Comparison of ENCODE assay signal across 22 mouse cellular contexts in the genomic region with DNA sequence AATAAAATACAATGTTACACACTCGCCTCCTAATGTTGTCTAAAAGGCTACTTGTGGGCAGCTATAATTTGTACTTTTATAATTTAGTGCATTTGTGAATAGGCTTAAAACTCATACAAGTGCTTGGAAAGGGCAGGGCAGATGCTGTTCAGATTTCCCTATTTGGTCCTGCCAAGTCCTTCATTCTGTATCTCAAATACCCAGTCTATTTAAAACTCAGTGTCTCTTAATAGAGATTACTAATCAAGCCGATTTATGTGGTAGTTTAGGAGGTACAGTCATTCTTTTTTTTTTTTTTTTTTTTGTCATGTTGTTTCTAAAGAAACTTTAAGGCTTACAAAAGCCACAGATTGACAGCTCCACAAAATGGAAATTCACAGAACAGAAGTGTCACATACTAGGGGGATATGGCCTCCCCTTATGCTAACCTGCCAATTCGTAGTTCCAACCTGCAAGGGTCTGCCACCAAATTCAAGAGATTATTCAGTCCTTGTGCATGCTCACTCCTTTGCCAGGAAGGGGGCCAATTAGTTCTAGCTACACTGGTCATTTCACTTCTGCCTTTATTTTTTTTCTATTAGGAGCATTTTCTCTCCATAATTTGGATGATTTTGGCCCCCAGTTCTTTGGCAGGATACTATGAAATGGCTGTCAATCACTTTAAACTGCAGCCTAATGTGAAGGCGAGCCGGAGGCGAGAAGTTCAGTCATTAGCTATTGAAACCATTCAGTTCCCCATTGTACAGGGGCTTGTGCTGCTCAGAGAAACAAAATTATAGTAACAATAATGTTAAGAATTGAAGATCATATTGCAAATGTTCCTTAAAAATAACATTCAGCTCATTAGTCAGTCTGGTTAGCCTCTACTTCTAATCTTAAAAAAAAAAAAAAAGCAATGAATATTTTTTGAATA.
DNase-seq lines count a peak whose midpoint lies in the region; ATAC-seq and TF ChIP-seq lines count a peak whose summit lies in the region.
"Had no signal": no experiment of that assay in that cellular context is flagged by ENCODE, and none has a peak within 500 bp of the region (broad histone marks: within the 10 kb centered on the region; RNA-seq: fewer than 3 reads in every experiment).

No protein-coding gene starts in this region.

- no peak overlapping the region for H3K4me3 ChIP-seq in midbrain, embryonic 12.5 days
- no peak overlapping the region for H3K4me3 ChIP-seq in midbrain, postnatal 0 days (ENCODE audit: low read depth, low read length)
- no peak overlapping the region for H3K4me3 ChIP-seq in forebrain, embryonic 10.5 days
- H3K4me3 ChIP-seq in forebrain, embryonic 14.5 days (ENCODE audit: low read depth, low read length) = no peak overlapping the region
- H3K4me3 ChIP-seq in midbrain, embryonic 15.5 days = no peak overlapping the region
- H3K4me3 ChIP-seq: embryonic facial prominence, embryonic 12.5 days; heart, adult 2 months; heart, embryonic 12.5 days; hindbrain, embryonic 12.5 days had no signal

- no peak overlapping the region for H3K27ac ChIP-seq in midbrain, embryonic 12.5 days (replicated peaks)
- no peak overlapping the region for H3K27ac ChIP-seq in midbrain, postnatal 0 days (ENCODE audit: low read depth, low read length)
- no peak overlapping the region for H3K27ac ChIP-seq in forebrain, embryonic 10.5 days
- H3K27ac ChIP-seq in forebrain, embryonic 14.5 days (ENCODE audit: low read depth, low read length) = peak overlapping the region; percentile 60; the same call in 1 of the 2 replicates
- H3K27ac ChIP-seq in midbrain, embryonic 15.5 days = no peak overlapping the region
- H3K27ac ChIP-seq: embryonic facial prominence, embryonic 12.5 days; heart, adult 2 months; hindbrain, embryonic 12.5 days had no signal

- H3K4me2 ChIP-seq in midbrain, embryonic 12.5 days (replicated peaks) = no peak overlapping the region
- no peak overlapping the region for H3K4me2 ChIP-seq in midbrain, postnatal 0 days (ENCODE audit: low read depth, low read length, poor library complexity, severe bottlenecking)
- H3K4me2 ChIP-seq in forebrain, embryonic 14.5 days (ENCODE audit: low read length) = no peak overlapping the region
- H3K4me2 ChIP-seq in midbrain, embryonic 15.5 days = no peak overlapping the region
- H3K4me2 ChIP-seq: embryonic facial prominence, embryonic 12.5 days; heart, embryonic 12.5 days; hindbrain, embryonic 12.5 days had no signal

- H3K9ac ChIP-seq in midbrain, embryonic 12.5 days (replicated peaks) = no peak overlapping the region
- no peak overlapping the region for H3K9ac ChIP-seq in midbrain, postnatal 0 days (replicated peaks; ENCODE audit: low read length, poor library complexity, severe bottlenecking)
- no peak overlapping the region for H3K9ac ChIP-seq in forebrain, embryonic 14.5 days (ENCODE audit: low read length)
- H3K9ac ChIP-seq in midbrain, embryonic 15.5 days = no peak overlapping the region
- H3K9ac ChIP-seq: embryonic facial prominence, embryonic 12.5 days; heart, embryonic 12.5 days; hindbrain, embryonic 12.5 days had no signal

- H3K36me3 ChIP-seq in midbrain, embryonic 12.5 days = no peaks in the 10 kb centered on the region
- no peaks in the 10 kb centered on the region for H3K36me3 ChIP-seq in midbrain, postnatal 0 days (ENCODE audit: insufficient read depth, low read length)
- no peaks in the 10 kb centered on the region for H3K36me3 ChIP-seq in forebrain, embryonic 10.5 days (replicated peaks)
- no peaks in the 10 kb centered on the region for H3K36me3 ChIP-seq in forebrain, embryonic 14.5 days (ENCODE audit: control insufficient read depth, insufficient read depth, low read length)
- H3K36me3 ChIP-seq in midbrain, embryonic 15.5 days (replicated peaks) = no peaks in the 10 kb centered on the region
- H3K36me3 ChIP-seq: embryonic facial prominence, embryonic 12.5 days; heart, embryonic 12.5 days; hindbrain, embryonic 12.5 days had no signal

- TF ChIP-seq CTCF in midbrain, postnatal 0 days (IDR thresholded peaks at IDR 0.05) = no peak

- ATAC-seq in midbrain, embryonic 12.5 days (ENCODE audit: low FRiP score, low read depth) = peak; percentile 78; the same call in 1 of the 2 replicates
- ATAC-seq in midbrain, postnatal 0 days (ENCODE audit: low FRiP score) = no peak
- ATAC-seq in forebrain, embryonic 14.5 days = peak; percentile 91
- peak; percentile 86; the same call in 1 of the 2 replicates for ATAC-seq in midbrain, embryonic 15.5 days (replicated peaks)
- ATAC-seq: hindbrain, embryonic 16.5 days; inflammation-experienced regulatory T-cells, adult 6 months had no signal

- no peaks in the 10 kb centered on the region for H3K9me3 ChIP-seq in midbrain, embryonic 12.5 days
- no peaks in the 10 kb centered on the region for H3K9me3 ChIP-seq in midbrain, postnatal 0 days (ENCODE audit: low read length)
- H3K9me3 ChIP-seq in forebrain, embryonic 10.5 days = no peaks in the 10 kb centered on the region
- no peaks in the 10 kb centered on the region for H3K9me3 ChIP-seq in forebrain, embryonic 14.5 days (replicated peaks; ENCODE audit: control insufficient read depth, low read length)
- H3K9me3 ChIP-seq in midbrain, embryonic 15.5 days = no peaks in the 10 kb centered on the region
- H3K9me3 ChIP-seq: embryonic facial prominence, embryonic 12.5 days; heart, embryonic 12.5 days; hindbrain, embryonic 12.5 days had no signal

- peaks cover 4% of the 10 kb centered on the region; the same call in 1 of the 2 replicates for H3K4me1 ChIP-seq in midbrain, embryonic 12.5 days
- H3K4me1 ChIP-seq in midbrain, postnatal 0 days (ENCODE audit: insufficient read depth, low read length) = no peaks in the 10 kb centered on the region
- peaks cover 12% of the 10 kb centered on the region for H3K4me1 ChIP-seq in forebrain, embryonic 10.5 days
- H3K4me1 ChIP-seq in forebrain, embryonic 14.5 days (ENCODE audit: control insufficient read depth, insufficient read depth, low read length) = peaks cover 6% of the 10 kb centered on the region; the same call in 1 of the 2 replicates
- peaks cover 3% of the 10 kb centered on the region; the same call in 1 of the 2 replicates for H3K4me1 ChIP-seq in midbrain, embryonic 15.5 days
- H3K4me1 ChIP-seq: embryonic facial prominence, embryonic 12.5 days; heart, embryonic 12.5 days; hindbrain, embryonic 12.5 days had no signal

- H3K27me3 ChIP-seq in midbrain, embryonic 12.5 days = no peaks in the 10 kb centered on the region
- no peaks in the 10 kb centered on the region for H3K27me3 ChIP-seq in midbrain, postnatal 0 days (ENCODE audit: insufficient read depth, low read length)
- H3K27me3 ChIP-seq in forebrain, embryonic 10.5 days (ENCODE audit: poor library complexity, severe bottlenecking) = no peaks in the 10 kb centered on the region
- H3K27me3 ChIP-seq in forebrain, embryonic 14.5 days (replicated peaks; ENCODE audit: control insufficient read depth, insufficient read depth, low read length) = no peaks in the 10 kb centered on the region
- no peaks in the 10 kb centered on the region for H3K27me3 ChIP-seq in midbrain, embryonic 15.5 days (replicated peaks)
- H3K27me3 ChIP-seq: CH12.LX; embryonic facial prominence, embryonic 12.5 days; heart, embryonic 12.5 days; hindbrain, embryonic 12.5 days had no signal

- 59% methylated on average over 6 of the region's 6 CpGs for WGBS in midbrain, embryonic 12.5 days
- 49% methylated on average over 6 of the region's 6 CpGs for WGBS in midbrain, postnatal 0 days
- 55% methylated on average over 6 of the region's 6 CpGs for WGBS in forebrain, embryonic 10.5 days
- 9% methylated on average over 6 of the region's 6 CpGs for WGBS in forebrain, embryonic 14.5 days
- WGBS in midbrain, embryonic 15.5 days = 50% methylated on average over 6 of the region's 6 CpGs

- no peak for DNase-seq in midbrain, postnatal 0 days (ENCODE audit: low spot score)
- peak; percentile 16 for DNase-seq in forebrain, embryonic 10.5 days (ENCODE audit: extremely low spot score, low spot score)
- DNase-seq in forebrain, embryonic 14.5 days (ENCODE audit: low spot score) = peak; percentile 95
- DNase-seq in left cerebral cortex, postnatal 10 days (ENCODE audit: extremely low spot score in 1 of 2, low spot score in 2 of 2) = no peak
- no peak for DNase-seq in heart, adult 8-10 months (ENCODE audit: low spot score)
- DNase-seq in gastrocnemius, postnatal 14 days = no peak
- DNase-seq: adrenal gland, adult 2 months; adrenal gland, postnatal 25 days; cerebellum, adult 8-10 months; cerebellum, postnatal 14 days; embryo, embryonic 11 days; gastrocnemius, postnatal 10 days; heart, adult 2 months; kidney, adult 11 months had no signal

- intact Hi-C loops in left cerebral cortex, postnatal 10 days (cut with DNase I) = loop anchor here (5.0 kb wide), 1 partner anchor 1766 kb away; no protein-coding TSS in a partner anchor
- intact Hi-C loops in gastrocnemius, postnatal 14 days (cut with DNase I; ENCODE audit: low total_unique reads) = no loop called here

Comparison
In these comparisons a context has a peak if more than half of its experiments do, and no peak if none do; other contexts are left out.
1. DNase-seq: peak in forebrain, embryonic 10.5 days (single experiment) and forebrain, embryonic 14.5 days (single experiment); none in midbrain, postnatal 0 days (single experiment), left cerebral cortex, postnatal 10 days (0 of 2), heart, adult 8-10 months (single experiment) and gastrocnemius, postnatal 14 days (single experiment).